Comparison of ENCODE assay signal across 8 mouse cellular contexts in genomic region chr1:161962465-161963377, GRCm38 (mm10). TPM values are rescaled to one million over a fixed set of nuclear protein-coding genes. Genes with fewer than 3 reads are reported as not detected.
DNase-seq lines count a peak whose midpoint lies in the region; ATAC-seq and TF ChIP-seq lines count a peak whose summit lies in the region.
"Had no signal": no experiment of that assay in that cellular context is flagged by ENCODE, and none has a peak within 500 bp of the region (broad histone marks: within the 10 kb centered on the region; RNA-seq: fewer than 3 reads in every experiment).

No protein-coding gene starts in this region.

- peak; percentile 59 for DNase-seq in 3T3-L1 (ENCODE audit: low read depth, low spot score)
- DNase-seq in B cell, adult 2 months: peak; percentile 45 to 48
- DNase-seq in embryonic facial prominence, embryonic 10.5 days (ENCODE audit: low spot score): peak; percentile 39
- DNase-seq in gastrocnemius, postnatal 36 days: no peak
- DNase-seq in cerebellum, postnatal 4 days (ENCODE audit: low spot score in 2 of 2): no peak

- peak; percentile 51; the same call in 1 of the 2 replicates for ATAC-seq in intestine, postnatal 0 days
- peak; percentile 87 for ATAC-seq in midbrain, embryonic 15.5 days (replicated peaks)

- H3K27me3 ChIP-seq in embryonic facial prominence, embryonic 10.5 days (replicated peaks; ENCODE audit: low read depth, poor library complexity, severe bottlenecking): no peaks in the 10 kb centered on the region
- no peaks in the 10 kb centered on the region for H3K27me3 ChIP-seq in intestine, postnatal 0 days (replicated peaks; ENCODE audit: control insufficient read depth, insufficient read depth, low read length)
- no peaks in the 10 kb centered on the region; the same call in 1 of the 2 replicates for H3K27me3 ChIP-seq in midbrain, embryonic 15.5 days (replicated peaks)
- H3K27me3 ChIP-seq: heart, embryonic 15.5 days had no signal

- H3K36me3 ChIP-seq in embryonic facial prominence, embryonic 10.5 days (replicated peaks): no peaks in the 10 kb centered on the region
- H3K36me3 ChIP-seq in intestine, postnatal 0 days (ENCODE audit: control insufficient read depth, insufficient read depth): no peaks in the 10 kb centered on the region
- H3K36me3 ChIP-seq in midbrain, embryonic 15.5 days (replicated peaks): no peaks in the 10 kb centered on the region
- H3K36me3 ChIP-seq: heart, embryonic 15.5 days had no signal

- no peak overlapping the region for H3K4me3 ChIP-seq in embryonic facial prominence, embryonic 10.5 days
- H3K4me3 ChIP-seq in intestine, postnatal 0 days (ENCODE audit: low read depth, low read length): no peak overlapping the region
- no peak overlapping the region for H3K4me3 ChIP-seq in midbrain, embryonic 15.5 days
- H3K4me3 ChIP-seq: heart, embryonic 15.5 days had no signal

- no peak overlapping the region for H3K4me2 ChIP-seq in intestine, postnatal 0 days (replicated peaks; ENCODE audit: low read depth)
- H3K4me2 ChIP-seq in midbrain, embryonic 15.5 days: no peak overlapping the region
- H3K4me2 ChIP-seq: heart, embryonic 15.5 days had no signal

- TF ChIP-seq CTCF in intestine, postnatal 0 days (IDR thresholded peaks at IDR 0.05; ENCODE audit: low read depth): peak; percentile 77

- H3K4me1 ChIP-seq in embryonic facial prominence, embryonic 10.5 days: peaks cover 10% of the 10 kb centered on the region
- H3K4me1 ChIP-seq in intestine, postnatal 0 days (replicated peaks; ENCODE audit: control insufficient read depth, insufficient read depth, low read length): no peaks in the 10 kb centered on the region
- H3K4me1 ChIP-seq in midbrain, embryonic 15.5 days: no peaks in the 10 kb centered on the region

- 42% methylated on average over 3 of the region's 3 CpGs for WGBS in embryonic facial prominence, embryonic 10.5 days
- 48% methylated on average over 3 of the region's 3 CpGs for WGBS in intestine, postnatal 0 days
- WGBS in midbrain, embryonic 15.5 days: 61% methylated on average over 3 of the region's 3 CpGs

- H3K27ac ChIP-seq in embryonic facial prominence, embryonic 10.5 days (replicated peaks): peak overlapping the region; percentile 57
- H3K27ac ChIP-seq in intestine, postnatal 0 days (ENCODE audit: low read depth, low read length): no peak overlapping the region
- H3K27ac ChIP-seq in midbrain, embryonic 15.5 days: no peak overlapping the region
- H3K27ac ChIP-seq: heart, embryonic 15.5 days had no signal

- intact Hi-C loops in gastrocnemius, postnatal 36 days (cut with DNase I): no loop called here

- H3K9ac ChIP-seq in intestine, postnatal 0 days (ENCODE audit: low read depth, low read length): no peak overlapping the region
- no peak overlapping the region for H3K9ac ChIP-seq in midbrain, embryonic 15.5 days
- H3K9ac ChIP-seq: heart, embryonic 15.5 days had no signal

- H3K9me3 ChIP-seq in embryonic facial prominence, embryonic 10.5 days: no peaks in the 10 kb centered on the region
- no peaks in the 10 kb centered on the region for H3K9me3 ChIP-seq in intestine, postnatal 0 days (ENCODE audit: control insufficient read depth)
- H3K9me3 ChIP-seq in midbrain, embryonic 15.5 days: no peaks in the 10 kb centered on the region
- H3K9me3 ChIP-seq: heart, embryonic 15.5 days had no signal

RNA-seq across cellular contexts. Expression of gene Pigc, which starts 6.3 kb away (rescaled TPM):
- 27.2 and 27.8 TPM in 2 replicates for polyA plus RNA-seq in embryonic facial prominence, embryonic 10.5 days (2016; fragmentation: Nextera tagmentation; extraction: Ambion mirVana)
- 35.0 and 36.6 TPM in 2 replicates for polyA plus RNA-seq in intestine, postnatal 0 days (2015; fragmentation: Nextera tagmentation; extraction: Ambion mirVana)
- 35.1 and 38.2 TPM in 2 replicates for polyA plus RNA-seq in midbrain, embryonic 15.5 days (2015; fragmentation: Nextera tagmentation; extraction: Ambion mirVana)
- 10 to 100 TPM; 15.0 TPM for total RNA-seq in gastrocnemius, postnatal 36 days (2021)

RNA-seq across cellular contexts. Expression of gene 4930558K02Rik, which starts 16.7 kb away (rescaled TPM):
- not detected in 2 replicates for polyA plus RNA-seq in embryonic facial prominence, embryonic 10.5 days (2016; fragmentation: Nextera tagmentation; extraction: Ambion mirVana)
- not detected in 2 replicates for polyA plus RNA-seq in intestine, postnatal 0 days (2015; fragmentation: Nextera tagmentation; extraction: Ambion mirVana)
- polyA plus RNA-seq in midbrain, embryonic 15.5 days (2015; fragmentation: Nextera tagmentation; extraction: Ambion mirVana): 0.22 TPM in 1 of 2 replicates, not detected in the other
- total RNA-seq in gastrocnemius, postnatal 36 days (2021): not detected
- polyA plus RNA-seq: heart, embryonic 15.5 days had no signal

Comparison
In these comparisons a context has a peak if more than half of its experiments do, and no peak if none do; other contexts are left out.
1. DNase-seq: peak in 3T3-L1 (single experiment), B cell, adult 2 months (2 of 2) and embryonic facial prominence, embryonic 10.5 days (single experiment); none in gastrocnemius, postnatal 36 days (0 of 2) and cerebellum, postnatal 4 days (0 of 2).